Mouse (Mus musculus): ENCODE measurements around the gene Inmt. TPM values are rescaled to one million over a fixed set of nuclear protein-coding genes. Genes with fewer than 3 reads are reported as not detected.

Gene Inmt
- polyA plus RNA-seq, 2 experiments, result 0.09 to 0.13 TPM

DNA sequence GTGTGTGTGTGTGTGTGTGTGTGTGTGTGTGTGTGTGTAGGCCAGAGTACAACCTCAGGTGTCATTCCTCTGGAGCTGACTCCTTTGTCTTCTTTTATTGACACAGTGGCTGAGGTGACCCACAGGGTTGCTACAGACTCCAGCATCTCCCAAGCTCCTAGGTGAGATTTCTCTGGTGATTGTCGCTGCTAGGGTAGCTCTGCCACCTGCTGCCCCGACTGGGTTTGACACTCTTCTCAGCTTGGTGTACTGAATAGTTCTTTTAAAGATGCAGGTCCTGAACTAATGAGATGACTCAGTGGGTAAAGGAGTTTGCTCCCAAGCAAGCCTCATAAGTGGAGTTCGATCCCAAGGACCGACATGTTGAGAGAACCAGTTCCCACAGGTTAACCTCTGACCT lies 3.2 kb downstream of the Inmt start:
- H3K4me2 ChIP-seq (ENCODE audit: low read depth), result no peak overlapping the region
- H3K9me3 ChIP-seq (ENCODE audit: control insufficient read depth, low read length), result no peaks in the 10 kb centered on the region
- TF ChIP-seq CTCF (IDR thresholded peaks at IDR 0.05; ENCODE audit: low read depth), result no peak
- no peak for DNase-seq (ENCODE audit: low read depth in 3 of 3, low spot score in 3 of 3)
- H3K4me1 ChIP-seq (replicated peaks; ENCODE audit: control insufficient read depth in 2 of 2, insufficient read depth in 2 of 2, low read length in 1 of 2), result peaks cover 0 to 8% of the 10 kb centered on the region in 2 experiments; a peak in 2 of 4 replicates
- H3K27ac ChIP-seq, result no peak overlapping the region
- ATAC-seq (ENCODE audit: insufficient read depth), result no peak
- H3K4me3 ChIP-seq (ENCODE audit: insufficient read depth in 1 of 2, low read depth in 2 of 2, low read length in 2 of 2), result no peak overlapping the region
- H3K36me3 ChIP-seq (replicated peaks; ENCODE audit: control insufficient read depth, insufficient read depth, low read depth), result no peaks in the 10 kb centered on the region
- 47% methylated on average over 4 of the region's 4 CpGs for WGBS (ENCODE audit: insufficient replicate concordance)
- H3K9ac ChIP-seq (replicated peaks), result no peak overlapping the region
- no peaks in the 10 kb centered on the region for H3K27me3 ChIP-seq (ENCODE audit: control insufficient read depth, insufficient read depth, low read length)

GRCm38 (mm10) chr6:55169818-55170217 lies 5.0 kb downstream of the Inmt start:
- TF ChIP-seq CTCF (IDR thresholded peaks at IDR 0.05; ENCODE audit: low read depth) (no peak), EP300 (IDR thresholded peaks at IDR 0.05; ENCODE audit: low read depth) (no peak)
- no peaks in the 10 kb centered on the region for H3K9me3 ChIP-seq (ENCODE audit: control insufficient read depth, low read length)
- DNase-seq (ENCODE audit: low read depth in 3 of 3, low spot score in 3 of 3), result no peak
- H3K4me2 ChIP-seq (ENCODE audit: low read depth), result no peak overlapping the region
- H3K4me1 ChIP-seq (replicated peaks; ENCODE audit: control insufficient read depth in 2 of 2, insufficient read depth in 2 of 2, low read length in 1 of 2), result 0 out of 4 replicates have a peak, but pooled peaks cover 0 to 2% of the 10 kb centered on the region in 2 experiments
- WGBS (ENCODE audit: insufficient replicate concordance), result 56% methylated on average over 5 of the region's 5 CpGs
- no peak overlapping the region for H3K4me3 ChIP-seq (ENCODE audit: insufficient read depth in 1 of 2, low read depth in 2 of 2, low read length in 2 of 2)
- H3K9ac ChIP-seq (replicated peaks), result no peak overlapping the region
- ATAC-seq (ENCODE audit: insufficient read depth), result no peak
- H3K27me3 ChIP-seq (ENCODE audit: control insufficient read depth, insufficient read depth, low read length), result no peaks in the 10 kb centered on the region
- no peaks in the 10 kb centered on the region for H3K36me3 ChIP-seq (replicated peaks; ENCODE audit: control insufficient read depth, insufficient read depth, low read depth)
- no peak overlapping the region for H3K27ac ChIP-seq

DNA sequence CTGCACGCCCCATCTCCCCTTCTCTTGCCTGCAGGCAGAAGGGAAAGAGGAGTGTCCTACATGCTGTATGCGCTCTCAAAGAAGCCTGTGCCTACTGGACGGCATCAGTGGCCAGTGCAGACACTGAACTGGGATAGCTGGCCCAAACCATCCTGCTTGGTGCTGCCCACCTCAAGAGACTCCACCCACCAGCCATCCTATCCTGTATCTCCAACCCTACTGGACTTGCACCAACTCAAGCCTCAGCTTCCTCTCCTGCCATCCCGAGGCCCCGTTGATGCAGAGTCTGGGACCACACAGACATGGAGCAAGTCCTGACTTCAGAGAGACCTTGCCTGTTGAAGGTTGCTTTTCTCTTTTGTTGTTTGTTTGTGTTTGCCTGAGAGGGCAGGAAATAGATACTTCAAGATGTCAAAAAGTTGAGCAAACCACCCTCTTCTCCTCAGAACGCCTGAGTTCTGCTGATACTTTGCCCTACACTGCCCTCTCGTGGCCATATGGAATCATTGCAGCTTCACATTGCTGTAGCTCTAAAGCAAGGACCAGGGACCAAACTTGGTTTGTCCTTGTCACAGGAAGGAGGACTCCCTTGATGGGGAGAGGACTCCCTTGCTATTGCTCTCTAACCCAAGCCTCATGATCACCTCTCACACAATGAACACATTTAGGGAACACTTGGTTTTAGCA lies 7.9 kb downstream of the Inmt start:
- H3K27ac ChIP-seq, result no peak overlapping the region
- DNase-seq (ENCODE audit: low read depth in 3 of 3, low spot score in 3 of 3) (peak; percentile 24 to 45 (median 24)), ATAC-seq (ENCODE audit: insufficient read depth) (no peak)
- H3K4me3 ChIP-seq (ENCODE audit: insufficient read depth in 1 of 2, low read depth in 2 of 2, low read length in 2 of 2), result no peak overlapping the region
- 41% methylated on average over 7 of the region's 7 CpGs for WGBS (ENCODE audit: insufficient replicate concordance)
- no peaks in the 10 kb centered on the region for H3K36me3 ChIP-seq (replicated peaks; ENCODE audit: control insufficient read depth, insufficient read depth, low read depth)
- H3K27me3 ChIP-seq (ENCODE audit: control insufficient read depth, insufficient read depth, low read length), result no peaks in the 10 kb centered on the region
- no peaks in the 10 kb centered on the region for H3K9me3 ChIP-seq (ENCODE audit: control insufficient read depth, low read length)
- TF ChIP-seq EP300 (IDR thresholded peaks at IDR 0.05; ENCODE audit: low read depth) (no peak), CTCF (IDR thresholded peaks at IDR 0.05; ENCODE audit: low read depth) (peak; percentile 94)
- H3K4me1 ChIP-seq (replicated peaks; ENCODE audit: control insufficient read depth in 2 of 2, insufficient read depth in 2 of 2, low read length in 1 of 2), result no peaks in the 10 kb centered on the region
- H3K4me2 ChIP-seq (ENCODE audit: low read depth), result no peak overlapping the region
- no peak overlapping the region for H3K9ac ChIP-seq (replicated peaks)

GRCm38 (mm10) chr6:55163046-55163584 lies 11.7 kb downstream of the Inmt start:
- Histone ChIP-seq H3K9ac (replicated peaks) (no peak overlapping the region), H3K9me3 (ENCODE audit: control insufficient read depth, low read length) (no peaks in the 10 kb centered on the region), H3K27me3 (ENCODE audit: control insufficient read depth, insufficient read depth, low read length) (no peaks in the 10 kb centered on the region), H3K4me2 (ENCODE audit: low read depth) (no peak overlapping the region), H3K4me3 (ENCODE audit: insufficient read depth in 1 of 2, low read depth in 2 of 2, low read length in 2 of 2) (no peak overlapping the region), H3K36me3 (replicated peaks; ENCODE audit: control insufficient read depth, insufficient read depth, low read depth) (no peaks in the 10 kb centered on the region), H3K4me1 (replicated peaks; ENCODE audit: control insufficient read depth in 2 of 2, insufficient read depth in 2 of 2, low read length in 1 of 2) (no peaks in the 10 kb centered on the region), H3K27ac (no peak overlapping the region)
- no peak for TF ChIP-seq CTCF (IDR thresholded peaks at IDR 0.05; ENCODE audit: low read depth)
- no peak for TF ChIP-seq EP300 (IDR thresholded peaks at IDR 0.05; ENCODE audit: low read depth)
- DNase-seq (ENCODE audit: low read depth in 3 of 3, low spot score in 3 of 3) (no peak), ATAC-seq (ENCODE audit: insufficient read depth) (no peak)
- WGBS (ENCODE audit: insufficient replicate concordance), result 65% methylated on average over 8 of the region's 8 CpGs

GRCm38 (mm10) chr6:55161311-55161761 lies 13.5 kb downstream of the Inmt start:
- no peaks in the 10 kb centered on the region for H3K36me3 ChIP-seq (replicated peaks; ENCODE audit: control insufficient read depth, insufficient read depth, low read depth)
- no peak for DNase-seq (ENCODE audit: low read depth in 3 of 3, low spot score in 3 of 3)
- H3K27me3 ChIP-seq (ENCODE audit: control insufficient read depth, insufficient read depth, low read length), result no peaks in the 10 kb centered on the region
- 37% methylated on average over 5 of the region's 5 CpGs for WGBS (ENCODE audit: insufficient replicate concordance)
- no peaks in the 10 kb centered on the region for H3K4me1 ChIP-seq (replicated peaks; ENCODE audit: control insufficient read depth in 2 of 2, insufficient read depth in 2 of 2, low read length in 1 of 2)
- no peak overlapping the region for H3K4me2 ChIP-seq (ENCODE audit: low read depth)
- no peak for TF ChIP-seq EP300 (IDR thresholded peaks at IDR 0.05; ENCODE audit: low read depth)
- TF ChIP-seq CTCF (IDR thresholded peaks at IDR 0.05; ENCODE audit: low read depth), result no peak
- no peak overlapping the region for H3K27ac ChIP-seq
- no peak overlapping the region for H3K9ac ChIP-seq (replicated peaks)
- H3K4me3 ChIP-seq (ENCODE audit: insufficient read depth in 1 of 2, low read depth in 2 of 2, low read length in 2 of 2), result no peak overlapping the region
- no peaks in the 10 kb centered on the region for H3K9me3 ChIP-seq (ENCODE audit: control insufficient read depth, low read length)
- no peak for ATAC-seq (ENCODE audit: insufficient read depth)
